Mouse (Mus musculus) cerebellum, postnatal 4 days (tissue): Measurements from ENCODE around the gene Knl1.
"Not testable (repeated sequence)": the region's sequence is repeated elsewhere in the genome, so short reads cannot be mapped to it uniquely, and the experiment has no call there.

Experiments
- DNase-seq, 2 experiments: peaks; one replicate each; pipeline ENCODE4 v3.0.0; 2022; ENCODE audit warnings: low spot score in 2 of 2, mixed read lengths in 1 of 2

Gene Knl1

DNA sequence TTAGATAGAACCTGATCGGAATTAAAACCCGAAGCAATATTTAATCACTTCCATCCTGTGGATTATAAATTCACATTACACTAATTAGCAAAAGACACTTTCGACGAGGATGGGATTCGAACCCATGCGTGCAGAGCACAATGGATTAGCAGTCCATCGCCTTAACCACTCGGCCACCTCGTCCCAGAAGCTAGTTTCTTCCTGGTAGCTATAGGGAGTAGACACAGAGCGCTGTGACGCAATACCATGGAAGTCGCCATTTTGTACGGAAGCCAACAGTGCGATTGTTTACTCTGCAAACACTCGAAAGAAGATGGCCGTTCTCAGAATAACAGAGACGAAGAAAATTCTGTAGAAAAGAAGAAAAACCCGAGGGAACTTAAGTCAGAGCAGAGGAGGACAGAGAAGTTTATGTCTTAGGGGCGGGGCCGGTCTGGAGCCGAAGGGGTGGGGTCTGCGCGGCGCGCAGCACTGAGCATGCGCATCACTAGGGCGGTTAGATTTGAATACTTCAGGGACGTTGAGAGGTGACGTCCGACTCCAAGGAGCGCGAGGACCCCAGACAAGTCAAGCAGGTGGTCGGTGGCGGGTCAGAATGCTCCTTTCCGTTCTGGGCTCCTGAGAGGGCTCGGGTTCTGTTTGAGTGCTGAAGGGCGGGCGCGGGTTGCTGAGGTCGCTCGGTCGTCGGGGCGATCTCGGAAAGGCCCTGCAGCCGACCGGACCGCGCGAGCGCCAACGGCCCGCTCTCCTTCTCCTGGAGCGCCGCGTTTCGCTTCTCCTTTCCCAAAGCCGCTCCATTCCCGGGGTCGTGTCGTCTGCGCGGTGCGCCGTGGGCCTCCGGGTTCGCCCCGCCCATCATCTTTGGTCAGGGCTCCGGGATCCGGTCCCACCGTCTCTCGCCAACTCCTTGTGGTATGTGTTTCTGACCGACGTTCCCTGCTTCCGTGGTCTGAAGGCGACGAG is at the start of gene Knl1:
Knl1 (plus strand) TSS at position 471 of the 963 bp plus-strand sequence.
- peak; percentile 98 to 99 for DNase-seq

DNA sequence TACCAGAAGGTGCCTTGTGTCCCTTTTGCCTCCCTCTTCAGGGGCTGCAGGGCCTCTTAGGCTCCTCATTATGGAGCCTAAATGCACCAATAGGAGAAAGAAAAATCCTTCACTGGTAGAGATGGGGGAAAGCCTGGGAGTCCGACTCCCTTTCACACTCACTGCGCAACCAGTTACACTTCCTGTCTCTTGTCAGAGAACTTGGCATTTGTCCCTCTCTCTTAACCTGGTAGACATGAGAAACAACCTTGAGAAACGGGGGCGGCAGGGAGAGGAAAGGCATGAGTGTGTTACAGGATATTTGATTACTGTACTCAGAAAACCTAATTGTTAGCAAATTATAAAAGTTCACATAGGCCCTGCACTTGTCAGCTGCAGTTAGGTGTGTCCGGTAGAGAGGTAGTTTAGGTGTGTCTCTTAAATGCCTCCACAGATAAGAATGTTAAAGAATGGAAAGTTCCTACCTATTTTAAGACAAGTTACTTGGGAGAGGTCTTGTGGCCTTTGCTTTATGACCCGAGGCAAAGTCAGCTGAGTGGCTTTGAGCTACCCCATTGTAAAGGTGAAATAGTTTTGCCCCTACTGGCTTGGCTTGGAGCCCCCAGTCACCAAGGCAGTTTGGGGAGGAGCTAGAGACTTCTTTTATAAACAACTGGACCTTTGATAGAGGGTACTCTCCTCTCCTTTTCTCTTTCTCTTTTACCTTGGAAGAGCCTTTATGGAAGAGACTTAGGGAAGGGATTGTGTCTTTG is 48.6 kb upstream of the Knl1 start:
- no peak for DNase-seq

DNA sequence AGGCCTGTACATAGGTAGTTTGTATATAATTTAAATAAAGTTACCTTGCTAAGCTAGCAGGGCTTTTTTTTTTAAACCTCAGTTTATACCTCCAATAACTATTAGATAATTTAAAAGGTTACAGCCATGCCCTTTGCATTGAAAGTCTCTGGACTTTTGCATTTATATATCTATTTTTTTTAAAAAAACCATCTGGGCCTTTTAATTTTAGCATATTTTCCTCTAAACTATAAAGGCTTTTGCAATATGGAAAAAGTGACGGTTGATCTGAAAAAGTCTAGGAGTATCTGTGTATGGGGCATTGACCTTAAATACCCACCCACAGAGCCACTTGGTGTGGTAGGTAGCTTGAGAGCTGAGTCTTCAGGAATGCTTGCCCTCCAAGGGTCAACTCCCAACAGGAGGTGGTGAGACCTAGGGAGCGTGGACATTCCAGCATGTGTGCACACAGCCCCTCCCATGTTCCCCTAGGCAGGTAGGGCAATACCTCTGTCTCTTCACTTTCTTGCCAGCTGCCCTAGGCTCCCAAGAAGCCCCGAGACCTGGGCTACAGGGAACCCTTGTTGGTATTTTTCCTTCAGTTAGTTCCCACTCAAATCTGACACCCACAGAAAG is 47.8 kb upstream of the Knl1 start:
- no peak for DNase-seq

DNA sequence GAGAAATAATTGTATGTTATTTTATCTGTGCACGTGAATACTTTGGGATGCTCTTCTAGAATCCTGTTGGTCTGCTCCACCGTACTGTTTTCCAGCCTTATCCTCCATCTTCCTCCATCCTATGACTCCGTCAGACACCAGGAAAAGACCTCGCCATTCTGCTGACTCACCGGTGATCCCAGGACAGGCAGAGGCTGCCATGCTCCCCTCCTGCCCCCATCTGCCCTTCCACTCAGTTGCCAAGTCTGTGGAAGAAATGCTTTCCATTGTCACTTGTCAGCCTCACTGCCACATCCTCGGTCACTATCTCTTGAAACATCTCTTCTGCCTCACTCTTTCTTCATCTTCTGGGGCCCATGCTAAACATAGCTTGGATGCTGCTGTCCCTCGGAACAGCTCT is 40.0 kb upstream of the Knl1 start:
- no peak for DNase-seq

DNA sequence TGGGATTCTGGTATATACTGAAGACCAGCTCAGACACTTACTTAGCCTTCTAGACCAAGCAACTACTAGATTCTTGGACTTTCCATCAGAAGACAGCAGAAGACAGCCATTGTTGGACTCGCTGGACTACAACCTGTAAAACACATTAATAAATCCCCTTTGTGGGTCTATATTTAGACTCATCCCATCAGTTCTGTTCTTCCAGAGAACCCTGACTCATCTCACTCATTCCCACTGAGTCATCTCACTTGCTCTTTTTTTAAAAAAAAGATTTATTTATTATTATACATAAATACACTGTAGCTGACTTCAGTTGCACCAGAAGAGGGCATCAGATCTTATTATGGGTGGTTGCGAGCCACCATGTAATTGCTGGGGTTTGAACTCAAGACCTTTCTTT is 37.5 kb upstream of the Knl1 start:
- DNase-seq, result no peak

DNA sequence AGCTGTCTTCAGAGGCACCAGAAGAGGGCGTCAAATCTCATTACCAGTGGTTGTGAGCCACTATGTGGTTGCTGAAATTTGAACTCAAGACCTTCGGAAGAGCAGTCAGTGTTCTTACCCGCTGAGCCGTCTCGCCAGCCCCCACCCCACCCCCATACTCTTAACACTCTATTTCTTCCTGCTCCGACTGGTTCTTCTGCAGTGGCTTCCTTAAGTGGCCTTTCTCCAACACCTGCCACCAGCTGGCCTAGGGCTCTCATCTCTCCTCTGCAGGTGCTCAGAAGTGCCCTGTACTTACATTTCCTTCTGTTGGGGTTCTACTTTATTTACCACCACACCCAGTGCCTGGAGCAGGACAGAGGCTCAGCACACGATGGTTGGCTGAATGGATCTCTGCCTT is 31.9 kb upstream of the Knl1 start:
- no peak for DNase-seq

DNA sequence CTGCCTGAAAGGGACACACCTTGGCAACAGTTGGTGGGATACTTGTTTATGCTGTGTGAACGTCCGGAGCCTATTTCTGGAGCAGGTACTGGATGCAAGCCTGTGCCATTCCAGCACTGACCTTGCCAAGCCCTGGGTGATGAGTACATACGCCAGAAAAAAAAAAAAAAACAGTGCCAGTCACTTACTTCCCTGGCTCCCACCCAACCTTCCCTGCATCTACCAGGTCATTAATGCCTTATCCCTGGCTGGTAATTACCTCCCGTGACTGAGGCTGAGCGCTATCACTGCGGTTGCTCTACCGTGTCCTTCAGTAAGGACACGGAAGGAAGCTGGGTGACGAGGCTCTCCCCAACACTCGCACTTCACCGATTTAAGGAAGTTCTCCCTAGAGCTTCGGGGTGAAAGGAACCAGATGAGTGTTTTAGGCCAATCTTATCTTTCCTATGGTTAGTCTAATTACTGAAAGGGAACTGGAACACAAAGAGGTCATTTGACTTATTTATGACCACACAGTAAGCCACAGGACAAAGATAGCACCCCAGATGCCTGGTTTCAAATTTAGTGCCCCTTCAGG is 31.2 kb upstream of the Knl1 start:
- no peak for DNase-seq

DNA sequence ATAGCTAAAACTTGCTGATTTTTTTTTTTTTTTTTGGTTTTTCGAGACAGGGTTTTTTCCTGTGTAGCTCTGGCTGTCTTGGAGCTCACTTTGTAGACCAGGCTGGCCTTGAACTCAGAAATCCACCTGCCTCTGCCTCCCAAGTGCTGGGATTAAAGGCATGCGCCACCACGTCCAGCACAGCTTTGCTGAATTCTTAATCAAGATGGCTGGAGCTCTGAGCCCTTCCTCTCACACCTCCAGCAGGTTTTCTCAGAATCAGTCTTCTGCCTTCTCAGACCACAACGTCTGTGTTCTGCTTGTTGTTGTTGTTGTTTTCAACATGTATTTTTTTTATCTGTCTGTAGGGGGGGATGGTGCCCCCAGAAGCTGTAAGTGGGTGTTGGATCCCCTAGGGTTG is 30.6 kb upstream of the Knl1 start:
- not testable (repeated sequence) for DNase-seq

DNA sequence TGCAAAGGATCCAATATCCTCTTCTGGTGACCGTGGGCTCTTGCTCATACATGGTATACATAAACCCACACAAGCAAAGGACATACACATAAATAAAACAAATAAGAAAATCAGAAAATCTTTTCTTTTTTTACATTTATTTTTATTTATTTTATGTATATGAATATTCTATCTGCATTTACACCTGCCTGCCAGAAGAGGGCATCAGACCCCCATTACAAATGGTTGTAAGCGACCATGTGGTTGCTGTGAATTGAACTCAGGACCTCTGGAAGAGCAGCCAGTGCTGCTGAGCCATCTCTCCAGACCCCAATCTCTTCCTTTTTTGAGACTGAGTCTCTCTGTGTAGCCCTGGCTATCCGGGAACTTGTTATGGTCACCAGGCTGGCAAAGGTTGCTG is 29.3 kb upstream of the Knl1 start:
- no peak for DNase-seq

DNA sequence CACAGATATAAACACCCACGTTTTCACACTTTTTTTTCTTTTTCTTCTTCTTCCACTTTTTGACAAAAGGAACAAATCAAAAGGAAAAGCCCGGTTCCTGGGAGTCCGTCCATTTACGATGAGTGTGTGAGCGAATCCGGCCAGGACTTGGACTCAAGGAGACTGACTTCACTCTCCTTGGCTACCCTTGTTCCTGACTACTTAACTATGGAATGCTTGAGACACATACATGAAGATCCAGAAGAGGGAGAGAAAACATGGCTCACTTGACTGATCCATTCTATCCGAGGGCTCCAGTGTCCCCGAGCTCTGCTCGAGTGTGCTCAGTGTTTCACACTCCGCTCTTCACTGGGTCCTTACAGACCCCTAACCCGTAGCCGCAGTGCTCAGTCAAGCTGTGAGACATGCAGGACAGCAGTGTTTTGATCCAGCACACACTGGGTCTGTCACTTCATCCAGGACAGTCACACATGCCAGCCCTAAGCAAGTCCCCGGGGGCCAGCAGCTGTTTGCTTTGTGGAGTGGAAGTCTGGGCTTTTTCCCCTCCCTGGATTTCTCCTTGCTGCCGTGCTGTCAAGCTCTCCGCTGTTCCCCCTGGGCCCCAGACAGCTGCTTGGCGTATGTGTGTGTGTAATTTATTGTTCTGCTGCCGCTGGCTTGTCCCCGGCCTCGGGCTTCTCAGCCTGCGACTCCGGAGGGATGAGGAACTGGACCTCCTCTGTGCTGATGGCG is 28.4 kb upstream of the Knl1 start:
- DNase-seq, result no peak

DNA sequence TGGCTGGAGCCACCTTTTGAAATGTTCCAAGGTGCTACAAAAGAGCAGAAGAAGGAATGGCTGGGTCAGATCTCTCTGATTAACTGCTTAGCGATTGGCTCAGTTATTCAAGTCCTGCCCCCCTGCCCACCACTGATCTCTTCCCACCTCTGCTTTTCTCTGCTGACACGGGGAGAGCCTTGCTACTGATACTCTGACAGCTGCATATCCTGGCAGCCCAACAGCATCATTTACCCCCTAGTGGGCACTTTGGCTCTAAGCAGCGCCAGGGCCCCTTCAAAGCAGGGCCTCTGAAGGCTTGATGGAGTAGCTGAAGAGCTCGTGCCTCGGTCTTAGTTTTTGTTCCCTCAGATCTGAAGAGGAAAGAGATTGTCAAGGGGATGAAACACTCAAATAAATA is 27.8 kb upstream of the Knl1 start:
- DNase-seq, result peak in 1 of 2 experiments; percentile 27

DNA sequence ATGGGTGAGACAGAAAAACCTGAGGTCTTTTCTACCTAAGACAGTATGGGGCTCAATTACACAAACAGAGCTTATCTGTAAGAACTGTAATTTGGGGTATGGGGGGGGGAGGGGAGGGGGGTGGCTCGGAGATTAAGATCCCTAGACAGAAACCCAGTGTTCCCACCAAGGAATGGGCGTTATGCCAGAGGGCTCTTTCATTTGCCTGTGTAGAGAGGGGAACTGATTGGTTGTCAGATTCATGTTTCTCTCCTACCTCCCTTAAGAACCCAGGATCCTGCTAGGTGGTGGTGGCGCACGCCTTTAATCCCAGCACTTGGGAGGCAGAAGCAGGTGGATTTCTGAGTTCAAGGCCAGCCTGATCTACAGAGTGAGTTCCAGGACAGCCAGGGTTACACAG is 27.4 kb upstream of the Knl1 start:
- no peak for DNase-seq

DNA sequence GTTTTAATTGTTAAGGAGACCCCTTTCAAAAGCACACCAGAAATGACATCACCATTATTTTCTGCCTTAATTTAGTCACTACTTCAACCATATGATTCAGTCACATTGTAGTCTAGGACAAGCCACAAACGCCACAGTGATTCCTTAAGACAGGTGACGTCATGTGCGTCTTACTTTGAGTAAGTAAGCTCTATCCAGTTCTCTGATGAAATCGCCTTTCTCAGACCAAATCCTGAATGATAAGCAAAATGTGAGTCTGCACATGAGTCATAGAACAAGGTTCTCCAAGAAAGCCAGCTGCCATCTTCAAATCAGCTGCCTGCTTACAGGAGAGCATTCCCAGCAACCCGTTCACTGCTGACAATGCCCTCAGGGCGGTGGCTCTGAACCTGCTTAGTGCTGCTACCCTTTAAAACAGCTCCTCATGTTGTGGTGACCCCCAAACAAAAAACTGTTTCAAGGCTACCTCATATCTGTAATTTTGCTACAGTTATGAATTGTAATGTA is 23.7 kb upstream of the Knl1 start:
- no peak for DNase-seq

DNA sequence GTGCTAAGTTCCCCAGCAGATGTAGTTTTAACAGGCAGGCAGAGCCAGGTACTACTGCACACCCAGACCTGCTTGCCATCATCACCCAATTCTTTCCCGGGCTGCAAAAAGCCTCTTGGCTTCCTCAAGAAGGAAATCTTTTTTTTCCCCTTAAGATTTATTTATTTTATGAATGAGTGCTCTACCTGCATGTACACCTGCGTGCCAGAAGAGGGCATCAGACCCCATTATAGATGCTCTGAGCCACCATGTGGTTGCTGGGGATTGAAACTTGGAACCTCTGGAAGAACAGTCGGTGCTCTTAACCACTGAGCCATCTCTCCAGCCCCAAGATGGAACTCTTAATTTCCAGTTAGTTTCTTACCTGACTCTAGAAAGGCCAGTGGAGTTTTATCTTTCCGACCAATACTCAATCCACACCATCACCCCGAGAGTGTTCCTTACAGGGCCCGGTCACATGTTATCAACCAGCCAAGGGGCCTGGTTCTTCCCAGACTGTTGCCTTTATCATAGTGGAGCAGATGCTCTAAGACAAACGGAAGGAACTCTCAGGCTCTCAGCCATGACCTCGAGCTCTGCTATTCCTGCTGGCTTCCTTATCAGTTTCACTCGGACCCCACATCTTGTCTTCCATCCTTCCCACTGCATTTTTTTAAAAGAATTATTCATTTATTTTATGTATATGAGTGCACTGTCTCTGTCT is 22.2 kb upstream of the Knl1 start:
- no peak for DNase-seq

DNA sequence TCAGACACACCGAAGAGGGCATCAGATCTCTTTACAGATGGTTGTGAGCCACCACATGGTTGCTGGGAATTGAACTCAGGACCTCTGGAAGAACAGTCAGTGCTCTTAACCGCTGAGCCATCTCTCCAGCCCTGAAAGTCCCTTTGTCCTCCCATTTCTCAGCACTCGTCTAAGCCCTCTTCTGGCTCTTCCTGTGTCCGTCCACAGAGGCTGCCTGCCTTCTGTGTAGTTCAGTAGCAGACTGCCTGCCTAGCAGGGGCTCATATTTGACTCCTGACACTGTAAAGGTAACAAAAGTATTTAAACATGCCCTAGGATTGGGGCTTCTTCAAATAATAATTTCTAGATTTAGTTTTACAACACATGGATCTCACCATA is 21.7 kb upstream of the Knl1 start:
- DNase-seq, result no peak

DNA sequence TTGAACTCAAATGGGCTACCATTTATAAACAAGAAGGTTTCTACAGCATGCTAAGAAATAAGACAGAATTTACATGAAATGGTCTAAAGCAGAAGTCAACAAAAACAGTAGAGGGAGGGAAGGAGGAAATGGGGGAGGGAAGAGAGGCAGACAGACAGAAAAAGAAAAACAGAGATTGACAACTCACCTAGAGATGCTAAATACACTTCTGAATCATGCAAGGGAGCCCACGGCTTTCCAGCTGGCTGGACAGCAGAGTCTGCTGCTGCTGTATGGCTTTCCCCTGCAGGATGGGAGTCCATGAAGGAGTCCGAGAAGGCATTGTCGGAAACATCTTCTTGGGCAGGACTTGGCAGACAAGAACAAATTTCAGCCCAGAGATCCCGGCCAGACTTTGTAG is 20.0 kb upstream of the Knl1 start:
- no peak for DNase-seq

DNA sequence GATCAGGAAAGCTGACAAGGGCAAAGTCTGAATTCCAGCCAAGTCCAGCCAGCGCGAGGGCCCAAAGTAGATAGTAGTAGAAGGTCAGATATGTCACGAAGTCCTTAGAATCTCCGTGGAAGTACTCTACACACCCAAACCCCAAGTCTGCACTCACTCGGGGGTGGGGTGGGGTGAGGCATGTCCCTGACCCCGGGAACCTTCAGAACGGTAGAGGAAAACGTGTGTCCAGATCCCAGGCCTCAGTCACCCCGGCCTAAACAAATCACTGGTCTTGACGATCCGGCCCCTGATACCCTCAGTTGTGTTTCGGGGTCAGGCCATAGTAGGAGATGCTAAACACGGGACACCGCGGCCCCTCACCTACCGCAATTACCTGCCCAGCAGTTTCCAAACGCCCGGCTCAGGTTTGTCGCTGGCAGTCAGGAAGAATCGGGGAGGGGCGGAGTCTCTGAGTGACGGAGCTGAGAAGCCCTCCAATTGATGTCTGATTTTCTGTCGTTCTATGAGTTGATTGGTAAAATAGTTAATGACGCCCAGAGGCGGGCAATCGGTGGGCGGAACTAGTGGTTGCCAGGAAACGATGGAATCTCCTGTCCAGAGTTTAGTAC is 17.9 kb upstream of the Knl1 start, which contains the start of gene Ccdc32:
Ccdc32 (minus strand) TSS at position 453 of the 611 bp plus-strand sequence.
- DNase-seq, result peak; percentile 78 to 87

DNA sequence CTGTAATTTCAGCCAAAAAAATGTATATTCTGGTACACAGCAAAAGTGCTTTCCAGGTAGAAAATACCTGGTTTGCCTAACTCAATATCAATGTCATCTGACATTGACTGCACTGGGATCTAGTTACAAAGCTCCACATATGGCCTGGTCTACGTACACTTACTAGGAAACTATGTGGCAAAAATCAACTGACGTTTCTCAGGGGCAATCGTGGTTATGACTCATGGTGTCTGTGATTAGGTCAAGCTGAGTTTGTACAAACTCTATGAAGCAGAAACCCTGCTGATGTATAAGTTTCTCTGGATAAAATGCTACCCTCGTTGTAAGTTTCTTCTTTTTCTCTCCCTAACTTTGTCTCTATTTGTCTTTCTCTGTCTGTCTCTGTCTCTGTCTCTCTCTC is 14.7 kb upstream of the Knl1 start:
- DNase-seq, result no peak

DNA sequence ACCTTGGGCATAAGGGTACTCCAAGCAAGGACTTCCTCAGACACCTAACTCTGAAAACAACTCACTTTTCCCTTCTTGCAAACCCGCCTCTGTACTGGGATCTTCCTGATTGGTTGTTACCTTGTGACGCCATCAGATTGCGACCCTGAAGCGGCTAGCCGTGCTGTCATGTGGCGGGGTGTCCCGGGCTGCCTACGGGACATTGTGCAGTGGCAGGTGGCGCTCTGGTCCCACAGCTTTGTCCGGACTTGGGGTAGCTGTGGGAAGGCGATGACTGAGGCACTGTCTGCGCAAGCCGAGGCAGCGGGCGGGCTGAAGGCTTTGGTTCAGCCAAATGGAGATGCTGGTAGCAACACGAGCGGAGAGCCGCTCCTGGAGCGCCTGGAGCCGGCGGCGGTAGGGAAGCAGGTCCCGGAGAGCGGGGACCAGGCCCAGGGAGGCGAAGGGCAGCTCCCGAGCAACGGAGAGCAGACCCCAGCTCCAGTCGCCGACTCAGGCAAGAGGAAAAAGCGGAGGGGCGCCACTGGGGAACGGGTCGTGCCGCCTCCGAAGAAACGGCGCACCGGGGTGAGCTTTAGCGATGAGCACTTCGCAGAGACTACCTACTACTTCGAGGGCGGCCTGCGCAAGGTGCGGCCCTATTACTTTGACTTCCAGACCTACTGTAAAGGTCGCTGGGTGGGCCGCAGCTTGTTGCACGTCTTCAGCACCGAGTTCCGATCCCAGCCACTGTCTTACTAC is 12.1 kb upstream of the Knl1 start, which contains the start of gene Rpusd2:
Rpusd2 (plus strand) TSS at position 135 of the 741 bp plus-strand sequence.
- DNase-seq, result peak; percentile 82 to 89
